Mouse (Mus musculus) bone marrow, adult 2 months (tissue): Measurements from ENCODE around the gene Olfr750.

ENCODE experiments used
- CTCF ChIP-seq: fragments of 200-500 bp; IDR thresholded peaks from 2 replicates; pipeline ENCODE4 v1.5.1; 2011; ENCODE audit warnings: low read length, control low read depth; ENCODE audit not compliant: control insufficient read depth, insufficient read depth
- POLR2A ChIP-seq: fragments of 200-500 bp; IDR thresholded peaks from 2 replicates; pipeline ENCODE4 v1.6.1; 2011; ENCODE audit warnings: low read depth, mild to moderate bottlenecking, control low read depth, low read length, borderline replicate concordance; ENCODE audit not compliant: control insufficient read depth

- TF ChIP-seq CTCF: peak; percentile 44; the same call in 1 of the 2 replicates
- no peak for TF ChIP-seq POLR2A
Measured at GRCm38 (mm10) chr14:51069617-51070016, 4.6 kb downstream of the Olfr750 start.
